Mouse (Mus musculus) stomach, embryonic 16.5 days (tissue): Measurements from ENCODE around the gene Pgam5. TPM values are rescaled to one million over a fixed set of nuclear protein-coding genes. Genes with fewer than 3 reads are reported as not detected.

Experiments
- ATAC-seq: fragments of 200-750 bp; cut with Nextera tagmentation; 2 replicates; pipeline ENCODE4 v1.8.0; 2017; ENCODE audit warnings: moderate number of reproducible peaks, moderate TSS enrichment; ENCODE audit not compliant: insufficient read depth, low FRiP score
- H3K27ac ChIP-seq: fragments of 300-500 bp; sonication (generic); 2 replicates; pipeline ENCODE4 v1.5.1; 2014; ENCODE audit warnings: low read length
- H3K27me3 ChIP-seq: fragments of 300-500 bp; sonication (generic); 2 replicates; pipeline ENCODE4 v1.6.1; 2014; ENCODE audit warnings: low read length, control low read depth, mixed read lengths; ENCODE audit not compliant: control insufficient read depth, insufficient read depth
- H3K36me3 ChIP-seq: fragments of 300-500 bp; sonication (generic); 2 replicates; pipeline ENCODE4 v1.6.1; 2014; ENCODE audit warnings: low read length; ENCODE audit not compliant: control insufficient read depth, insufficient read depth
- H3K4me1 ChIP-seq: fragments of 300-500 bp; sonication (generic); 2 replicates; pipeline ENCODE4 v1.6.1; 2014; ENCODE audit warnings: low read length, control low read depth, mixed read lengths; ENCODE audit not compliant: control insufficient read depth, insufficient read depth
- H3K4me2 ChIP-seq: fragments of 300-500 bp; sonication (generic); 2 replicates; pipeline ENCODE4 v1.6.1; 2014; ENCODE audit warnings: low read depth, low read length, mixed read lengths
- H3K4me3 ChIP-seq: fragments of 300-500 bp; sonication (generic); replicated peaks from 2 replicates; pipeline ENCODE4 v1.5.1; 2014; ENCODE audit warnings: mild to moderate bottlenecking, low read length
- H3K9ac ChIP-seq: fragments of 300-500 bp; sonication (generic); 2 replicates; pipeline ENCODE4 v1.6.1; 2014; ENCODE audit warnings: low read length
- H3K9me3 ChIP-seq: fragments of 300-500 bp; sonication (generic); replicated peaks from 2 replicates; pipeline ENCODE4 v1.6.1; 2016; ENCODE audit warnings: low read length, control low read depth; ENCODE audit not compliant: control insufficient read depth
- WGBS: fragments of 180-500 bp; shearing (Covaris S2); extraction: QIAGEN DNeasy Blood & Tissue Kit; methylation state at CpG from one replicate; pipeline ENCODE4 v1.1.7; 2014; 5-methylcytosine and 5-hydroxymethylcytosine counted together
- polyA plus RNA-seq: library from polyadenylated mRNA; unstranded; fragments of >200 nt; fragmentation: Nextera tagmentation; extraction: Ambion mirVana; gene quantifications from 2 replicates; pipeline ENCODE4 v1.2.1, GENCODE M21; 2015

The Pgam5 gene
- 45.0 and 46.3 TPM in 2 replicates for polyA plus RNA-seq

DNA sequence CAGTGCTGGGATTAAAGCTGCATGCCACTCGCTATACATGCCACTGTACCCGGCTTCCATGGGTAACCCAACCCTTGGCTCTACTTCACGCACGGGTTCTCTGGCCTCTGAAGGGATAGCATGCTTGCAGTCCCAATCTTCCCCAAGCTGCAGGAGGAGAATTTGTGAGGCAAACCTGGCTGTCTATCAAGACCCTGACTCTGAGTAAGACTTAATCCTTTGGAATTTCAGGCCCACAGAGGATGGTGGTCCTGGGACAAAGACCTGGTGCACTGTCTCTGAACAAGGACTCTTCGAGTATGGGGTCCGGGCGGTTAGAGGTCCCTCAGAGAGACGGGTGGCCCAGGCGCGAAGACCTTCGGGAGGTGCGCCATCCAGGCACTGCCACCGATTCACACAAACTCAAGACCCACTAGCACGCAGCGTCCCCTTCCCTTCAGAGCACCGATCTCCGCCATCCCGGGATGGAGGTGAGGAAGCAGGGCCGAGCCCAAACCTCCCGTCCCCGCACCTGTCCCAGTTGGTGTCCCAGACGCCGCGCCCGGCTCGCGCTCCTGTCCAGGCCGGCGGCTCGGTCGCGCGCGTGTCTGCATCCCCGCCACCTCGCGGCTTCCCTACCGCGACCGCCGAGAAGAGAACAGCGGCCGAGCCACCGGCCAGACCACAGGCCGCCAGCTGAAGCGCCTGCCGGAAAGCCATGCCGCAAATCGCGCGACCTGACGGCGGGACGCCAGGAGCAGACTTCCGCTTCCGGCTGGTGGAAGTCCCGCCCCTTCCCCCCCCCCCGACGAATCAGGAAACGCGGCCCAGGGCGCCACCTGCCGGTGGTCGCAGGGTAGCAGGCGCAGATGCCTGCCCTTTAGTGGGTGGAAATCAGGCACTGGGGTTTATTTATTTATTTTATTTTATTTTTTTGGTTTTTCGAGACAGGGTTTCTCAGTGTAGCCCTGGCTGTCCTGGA is at the start of gene Pgam5:
Gene Pgam5, minus strand, starts transcription at position 773 of the 961 bp plus-strand sequence.
- Histone ChIP-seq H3K27ac (peak within 1 kb of the TSS; percentile 70), H3K9ac (peak within 1 kb of the TSS; percentile 92), H3K4me3 (peak within 1 kb of the TSS; percentile 88), H3K4me2 (peak within 1 kb of the TSS; percentile 92), H3K27me3 (no peaks in the 10 kb centered on the region), H3K36me3 (peaks cover 11% of the 10 kb centered on the region), H3K4me1 (peaks cover 8% of the 10 kb centered on the region; the same call in 1 of the 2 replicates), H3K9me3 (no peaks in the 10 kb centered on the region)
- under 1% methylated on average over 66 of the region's 66 CpGs for WGBS
- ATAC-seq: peak; percentile 84

DNA sequence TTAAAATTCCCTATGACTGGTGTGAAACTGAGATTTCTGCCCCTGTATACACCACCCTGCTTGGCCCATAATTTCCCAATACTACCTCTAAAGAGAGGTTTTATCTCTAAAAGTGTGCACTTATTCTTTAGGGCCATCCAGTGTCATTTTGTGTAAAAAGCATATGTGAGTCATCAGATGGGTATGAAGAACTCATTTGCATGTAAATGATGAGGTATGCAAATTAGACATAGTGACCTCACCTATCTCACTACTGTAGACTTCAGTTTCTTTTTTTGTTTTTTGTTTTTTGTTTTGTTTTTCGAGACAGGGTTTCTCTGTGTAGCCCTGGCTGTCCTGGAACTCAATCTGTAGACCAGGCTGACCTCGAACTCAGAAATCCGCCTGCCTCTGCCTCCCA is 43.4 kb upstream of the Pgam5 start:
- Histone ChIP-seq H3K36me3 (peaks cover 8% of the 10 kb centered on the region; the same call in 1 of the 2 replicates), H3K4me1 (no peaks in the 10 kb centered on the region), H3K9me3 (no peaks in the 10 kb centered on the region), H3K27ac (no peak overlapping the region), H3K9ac (no peak overlapping the region), H3K4me3 (no peak overlapping the region), H3K4me2 (no peak overlapping the region), H3K27me3 (no peaks in the 10 kb centered on the region)
- 93% methylated on average over 3 of the region's 3 CpGs for WGBS
- ATAC-seq: no peak

DNA sequence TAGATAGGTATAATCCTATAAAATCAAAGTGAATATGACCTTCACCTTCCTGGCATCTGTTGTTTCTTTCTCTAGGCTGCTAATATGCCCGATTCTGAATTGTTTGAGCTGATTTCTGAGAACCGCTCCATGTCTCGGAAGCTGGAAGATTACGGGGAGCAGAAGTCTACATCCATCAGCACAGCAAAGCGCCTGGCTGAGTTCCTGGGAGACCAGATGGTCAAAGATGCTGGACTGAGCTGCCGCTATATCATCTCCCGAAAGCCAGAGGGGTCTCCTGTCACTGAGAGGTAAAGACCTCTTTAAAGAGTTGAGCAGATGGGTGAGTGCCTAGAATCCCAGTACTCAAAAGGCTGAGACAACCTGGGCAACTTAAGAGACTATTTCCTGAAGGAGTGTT is 39.1 kb upstream of the Pgam5 start:
- Histone ChIP-seq H3K4me3 (no peak overlapping the region), H3K36me3 (peaks cover 6% of the 10 kb centered on the region), H3K4me1 (no peaks in the 10 kb centered on the region), H3K4me2 (no peak overlapping the region), H3K27ac (no peak overlapping the region), H3K27me3 (no peaks in the 10 kb centered on the region), H3K9ac (no peak overlapping the region), H3K9me3 (no peaks in the 10 kb centered on the region)
- no peak for ATAC-seq
- WGBS: 90% methylated on average over 7 of the region's 7 CpGs

DNA sequence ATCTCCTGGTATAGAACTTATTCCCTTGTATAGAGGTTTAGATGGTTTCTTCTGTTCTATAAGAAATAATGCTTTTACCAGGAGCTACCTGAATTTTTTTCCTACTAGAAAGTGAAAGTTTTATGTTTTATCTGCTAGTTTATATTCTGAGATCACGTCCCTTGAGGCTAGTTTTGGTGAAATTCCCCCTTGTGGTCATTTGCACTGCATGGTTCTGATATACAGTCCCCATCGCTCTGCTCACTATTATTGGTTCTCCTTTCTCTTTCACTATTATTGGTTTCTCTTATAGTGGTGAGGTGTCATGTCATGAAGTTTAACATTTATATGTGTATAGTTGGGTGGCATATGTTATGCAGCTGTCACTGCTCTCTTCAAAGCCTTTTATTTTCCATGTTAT is 30.9 kb upstream of the Pgam5 start:
- Histone ChIP-seq H3K27ac (no peak overlapping the region), H3K4me1 (no peaks in the 10 kb centered on the region), H3K9ac (no peak overlapping the region), H3K4me3 (no peak overlapping the region), H3K4me2 (no peak overlapping the region), H3K36me3 (peaks cover 3% of the 10 kb centered on the region; the same call in 1 of the 2 replicates), H3K9me3 (no peaks in the 10 kb centered on the region), H3K27me3 (no peaks in the 10 kb centered on the region)
- no peak for ATAC-seq
- 88% methylated on average over 2 of the region's 2 CpGs for WGBS

GRCm38 (mm10) chr5:110296637-110297036 is 26.9 kb upstream of the Pgam5 start:
- H3K9ac ChIP-seq: no peak overlapping the region
- no peaks in the 10 kb centered on the region for H3K9me3 ChIP-seq
- no peak for ATAC-seq
- H3K27ac ChIP-seq: no peak overlapping the region
- H3K4me3 ChIP-seq: no peak overlapping the region
- no peak overlapping the region for H3K4me2 ChIP-seq
- no peaks in the 10 kb centered on the region for H3K4me1 ChIP-seq
- no peaks in the 10 kb centered on the region for H3K27me3 ChIP-seq
- WGBS: 92% methylated on average over 1 of the region's 1 CpGs
- peaks cover 8% of the 10 kb centered on the region; the same call in 1 of the 2 replicates for H3K36me3 ChIP-seq

- 94% methylated on average over 1 of the region's 1 CpGs for WGBS
- H3K9ac ChIP-seq: no peak overlapping the region
- no peak overlapping the region for H3K4me2 ChIP-seq
- no peak overlapping the region for H3K27ac ChIP-seq
- H3K4me1 ChIP-seq: peaks cover 2% of the 10 kb centered on the region; the same call in 1 of the 2 replicates
- H3K4me3 ChIP-seq: no peak overlapping the region
- H3K27me3 ChIP-seq: no peaks in the 10 kb centered on the region
- no peaks in the 10 kb centered on the region for H3K9me3 ChIP-seq
- H3K36me3 ChIP-seq: peaks cover 9% of the 10 kb centered on the region; the same call in 1 of the 2 replicates
- ATAC-seq: no peak
Measured at GRCm38 (mm10) chr5:110291649-110292048, 21.9 kb upstream of the Pgam5 start.

DNA sequence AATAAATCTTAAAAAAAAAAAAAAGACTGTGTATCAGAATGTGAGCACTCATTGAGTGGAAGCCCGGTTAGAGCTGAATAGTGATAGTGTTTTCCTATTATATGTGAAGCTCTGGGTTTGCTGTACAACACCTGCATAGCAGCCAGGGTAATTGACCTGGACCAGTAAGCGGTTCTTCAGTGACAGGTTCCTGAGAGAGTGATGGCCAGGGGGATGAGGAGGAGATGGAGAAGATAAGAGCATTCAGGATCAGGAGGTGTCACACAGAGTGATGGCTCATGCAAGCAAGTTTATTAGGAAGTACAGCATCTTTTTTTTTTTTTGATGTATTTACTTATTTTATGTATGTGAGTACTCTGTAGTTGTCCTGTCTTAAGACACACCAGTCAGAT is 17.4 kb upstream of the Pgam5 start:
- Histone ChIP-seq H3K9me3 (no peaks in the 10 kb centered on the region), H3K27ac (no peak overlapping the region), H3K4me2 (peak overlapping the region; percentile 90), H3K36me3 (peaks cover 4% of the 10 kb centered on the region; the same call in 1 of the 2 replicates), H3K27me3 (peaks cover 6% of the 10 kb centered on the region), H3K4me3 (peak overlapping the region; percentile 78), H3K9ac (peak overlapping the region; percentile 52), H3K4me1 (peaks cover 8% of the 10 kb centered on the region; the same call in 1 of the 2 replicates)
- no peak for ATAC-seq
- WGBS: 64% methylated on average over 2 of the region's 2 CpGs

DNA sequence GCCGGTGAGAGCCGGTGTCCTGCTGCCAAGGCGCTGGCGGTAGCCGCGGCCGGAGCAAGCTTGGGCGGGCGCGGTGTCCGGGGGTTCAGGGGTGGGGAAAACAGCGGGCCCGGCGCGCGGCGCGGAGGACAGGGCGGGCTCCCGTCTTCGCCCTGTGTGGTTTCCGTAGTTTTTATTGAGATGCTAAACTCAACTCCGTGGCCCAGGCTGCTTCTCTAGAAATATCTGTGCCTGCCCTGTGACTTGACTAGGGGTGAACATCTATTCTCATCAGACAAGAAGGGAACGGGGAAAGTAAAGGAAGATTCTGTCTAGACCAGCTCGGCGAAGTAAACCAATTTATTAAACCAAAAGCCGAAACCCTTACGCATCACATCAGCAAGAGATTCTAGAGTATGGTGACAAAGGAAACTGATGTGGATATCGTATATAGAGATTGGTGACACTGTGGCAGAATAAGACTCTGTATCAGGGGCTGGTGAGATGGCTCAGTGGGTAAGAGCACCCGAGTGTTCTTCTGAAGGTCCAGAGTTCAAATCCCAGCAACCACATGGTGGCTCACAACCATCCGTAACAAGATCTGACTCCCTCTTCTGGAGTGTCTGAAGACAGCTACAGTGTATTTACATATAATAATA is 16.9 kb upstream of the Pgam5 start:
- Histone ChIP-seq H3K36me3 (peaks cover 4% of the 10 kb centered on the region; the same call in 1 of the 2 replicates), H3K9ac (peak overlapping the region; percentile 87), H3K4me1 (peaks cover 8% of the 10 kb centered on the region; the same call in 1 of the 2 replicates), H3K9me3 (no peaks in the 10 kb centered on the region), H3K4me3 (peak overlapping the region; percentile 78), H3K27ac (peak overlapping the region; percentile 20; the same call in 1 of the 2 replicates), H3K4me2 (peak overlapping the region; percentile 90), H3K27me3 (peaks cover 6% of the 10 kb centered on the region)
- ATAC-seq: peak; percentile 78
- WGBS: 2% methylated on average over 30 of the region's 31 CpGs
